Comparison of ENCODE assay signal across 9 mouse cellular contexts in genomic region chr19:7419134-7419533, GRCm38 (mm10). TPM values are rescaled to one million over a fixed set of nuclear protein-coding genes. Genes with fewer than 3 reads are reported as not detected.
DNase-seq lines count a peak whose midpoint lies in the region; ATAC-seq and TF ChIP-seq lines count a peak whose summit lies in the region.
"Had no signal": no experiment of that assay in that cellular context is flagged by ENCODE, and none has a peak within 500 bp of the region (broad histone marks: within the 10 kb centered on the region; RNA-seq: fewer than 3 reads in every experiment).

No protein-coding gene starts in this region.

- WGBS in kidney, embryonic 16.5 days = 27% methylated on average over 6 of the region's 6 CpGs
- WGBS in embryonic facial prominence, embryonic 12.5 days = 41% methylated on average over 6 of the region's 6 CpGs
- 30% methylated on average over 6 of the region's 6 CpGs for WGBS in intestine, embryonic 15.5 days

- no peak overlapping the region for H3K27ac ChIP-seq in kidney, embryonic 16.5 days (ENCODE audit: low read length)
- peak overlapping the region; percentile 31; the same call in 1 of the 2 replicates for H3K27ac ChIP-seq in embryonic facial prominence, embryonic 12.5 days
- 0 out of 2 replicates have a peak overlapping the region, but pooled peaks have one; percentile 17 for H3K27ac ChIP-seq in intestine, embryonic 15.5 days

- H3K36me3 ChIP-seq in kidney, embryonic 16.5 days (ENCODE audit: insufficient read depth, low read length) = peaks cover 14% of the 10 kb centered on the region
- H3K36me3 ChIP-seq in embryonic facial prominence, embryonic 12.5 days = peaks cover 44% of the 10 kb centered on the region
- H3K36me3 ChIP-seq in intestine, embryonic 15.5 days = peaks cover 23% of the 10 kb centered on the region
- no peaks in the 10 kb centered on the region for H3K36me3 ChIP-seq in myocyte (ENCODE audit: control insufficient read depth, insufficient read depth)

- no peak for TF ChIP-seq POLR2A in myocyte (IDR thresholded peaks at IDR 0.05; ENCODE audit: insufficient read length, low read depth)

- peak overlapping the region; percentile 65 for H3K4me2 ChIP-seq in kidney, embryonic 16.5 days (replicated peaks; ENCODE audit: low read depth, low read length)
- peak overlapping the region; percentile 64 for H3K4me2 ChIP-seq in embryonic facial prominence, embryonic 12.5 days (replicated peaks)
- H3K4me2 ChIP-seq in intestine, embryonic 15.5 days (replicated peaks) = peak overlapping the region; percentile 88
- peak overlapping the region; percentile 93 for H3K4me2 ChIP-seq in myocyte (ENCODE audit: low read depth)

- peaks cover 66% of the 10 kb centered on the region for H3K4me1 ChIP-seq in kidney, embryonic 16.5 days (ENCODE audit: insufficient read depth, low read length)
- peaks cover 67% of the 10 kb centered on the region for H3K4me1 ChIP-seq in embryonic facial prominence, embryonic 12.5 days
- peaks cover 60% of the 10 kb centered on the region for H3K4me1 ChIP-seq in intestine, embryonic 15.5 days (replicated peaks)

- no peak for DNase-seq in kidney, adult 8-10 months
- DNase-seq in gastrocnemius, postnatal 36 days = no peak
- no peak for DNase-seq in cerebellum, postnatal 4 days (ENCODE audit: low spot score in 2 of 2)
- DNase-seq in thymus, postnatal 14 days = no peak

- H3K4me3 ChIP-seq in kidney, embryonic 16.5 days (ENCODE audit: low read length) = peak overlapping the region; percentile 82
- H3K4me3 ChIP-seq in embryonic facial prominence, embryonic 12.5 days = peak overlapping the region; percentile 81
- H3K4me3 ChIP-seq in intestine, embryonic 15.5 days (replicated peaks) = peak overlapping the region; percentile 86
- peak overlapping the region; percentile 75 for H3K4me3 ChIP-seq in myocyte

- intact Hi-C loops in gastrocnemius, postnatal 36 days (cut with DNase I) = loop anchor here (10.0 kb wide), 1 partner anchor 184 kb away; no protein-coding TSS in a partner anchor

- H3ac ChIP-seq in myocyte (ENCODE audit: control insufficient read depth, insufficient read length) = no peak overlapping the region

- H3K9me3 ChIP-seq in kidney, embryonic 16.5 days (ENCODE audit: low read length) = no peaks in the 10 kb centered on the region
- H3K9me3 ChIP-seq in embryonic facial prominence, embryonic 12.5 days = no peaks in the 10 kb centered on the region
- no peaks in the 10 kb centered on the region for H3K9me3 ChIP-seq in intestine, embryonic 15.5 days

- no peaks in the 10 kb centered on the region for H3K27me3 ChIP-seq in kidney, embryonic 16.5 days (ENCODE audit: insufficient read depth, low read length)
- H3K27me3 ChIP-seq in embryonic facial prominence, embryonic 12.5 days = no peaks in the 10 kb centered on the region
- no peaks in the 10 kb centered on the region for H3K27me3 ChIP-seq in intestine, embryonic 15.5 days (replicated peaks)
- no peaks in the 10 kb centered on the region for H3K27me3 ChIP-seq in myocyte (ENCODE audit: control insufficient read depth, insufficient read depth, insufficient read length)

- peaks cover 28% of the 10 kb centered on the region for H3K79me2 ChIP-seq in myocyte (ENCODE audit: control insufficient read depth, insufficient read depth)

- no peak for ATAC-seq in kidney, embryonic 16.5 days (ENCODE audit: low FRiP score, low TSS enrichment)
- ATAC-seq in embryonic facial prominence, embryonic 12.5 days (ENCODE audit: insufficient number of reproducible peaks, insufficient read depth, low FRiP score, low TSS enrichment) = no peak
- ATAC-seq in intestine, embryonic 15.5 days = no peak
- ATAC-seq: Patski had no signal

- H3K9ac ChIP-seq in kidney, embryonic 16.5 days (replicated peaks; ENCODE audit: low read length) = peak overlapping the region; percentile 35
- peak overlapping the region; percentile 98 for H3K9ac ChIP-seq in embryonic facial prominence, embryonic 12.5 days
- H3K9ac ChIP-seq in intestine, embryonic 15.5 days = peak overlapping the region; percentile 84; the same call in 1 of the 2 replicates

TF ChIP-seq in myocyte, 11 proteins besides CTCF, POLR2A, EP300 and RAD21:
- no peak for TF ChIP-seq CEBPB (IDR thresholded peaks at IDR 0.05; ENCODE audit: insufficient read depth, poor library complexity, severe bottlenecking)
- TF ChIP-seq MAX (IDR thresholded peaks at IDR 0.05; ENCODE audit: low read depth) = no peak
- TF ChIP-seq USF1 (IDR thresholded peaks at IDR 0.05; ENCODE audit: low read depth) = no peak
- no peak for TF ChIP-seq MYOG (IDR thresholded peaks at IDR 0.05; ENCODE audit: control insufficient read depth in 1 of 3, insufficient read depth in 1 of 3, insufficient read length in 2 of 3, low read depth in 2 of 3)
- TF ChIP-seq E2F4 (IDR thresholded peaks at IDR 0.05; ENCODE audit: insufficient read depth) = no peak
- TF ChIP-seq REST (IDR thresholded peaks at IDR 0.05; ENCODE audit: insufficient read depth, insufficient read length) = no peak

RNA-seq across cellular contexts. Expression of gene 2700081O15Rik, which starts 1.7 kb away (rescaled TPM):
- polyA plus RNA-seq in kidney, embryonic 16.5 days (2015; fragmentation: Nextera tagmentation; extraction: Ambion mirVana) = 4.8 and 5.4 TPM in 2 replicates
- 12.5 and 13.3 TPM in 2 replicates for polyA plus RNA-seq in embryonic facial prominence, embryonic 12.5 days (2016; fragmentation: Nextera tagmentation; extraction: Ambion mirVana)
- 5.2 and 5.3 TPM in 2 replicates for polyA plus RNA-seq in intestine, embryonic 15.5 days (2015; fragmentation: Nextera tagmentation; extraction: Ambion mirVana)
- 16.9 TPM for polyA plus RNA-seq in myocyte (2012; fragmentation: generic; extraction: Trizol)
- total RNA-seq in gastrocnemius, postnatal 36 days (2021) = 1 to 10 TPM; 5.7 to 6.2 TPM

RNA-seq across cellular contexts. Expression of gene Spindoc, which starts 36.3 kb away (rescaled TPM):
- polyA plus RNA-seq in kidney, embryonic 16.5 days (2015; fragmentation: Nextera tagmentation; extraction: Ambion mirVana) = 33.2 and 35.7 TPM in 2 replicates
- polyA plus RNA-seq in embryonic facial prominence, embryonic 12.5 days (2016; fragmentation: Nextera tagmentation; extraction: Ambion mirVana) = 40.3 and 46.1 TPM in 2 replicates
- polyA plus RNA-seq in intestine, embryonic 15.5 days (2015; fragmentation: Nextera tagmentation; extraction: Ambion mirVana) = 20.4 and 20.5 TPM in 2 replicates
- 20.4 TPM for polyA plus RNA-seq in myocyte (2012; fragmentation: generic; extraction: Trizol)
- total RNA-seq in gastrocnemius, postnatal 36 days (2021) = 1 to 10 TPM; 7.0 to 7.1 TPM

Comparison
In these comparisons a context has a peak if more than half of its experiments do, and no peak if none do; other contexts are left out.
1. H3K9ac ChIP-seq: peak in every context shown above with its lines; median percentile 98 in embryonic facial prominence, embryonic 12.5 days; 84 in intestine, embryonic 15.5 days; 35 in kidney, embryonic 16.5 days.